In genomic region chr10:71106491-71107205, GRCm38 (mm10) we compare ENCODE assay signal across 18 mouse cellular contexts. TPM values are rescaled to one million over a fixed set of nuclear protein-coding genes. Genes with fewer than 3 reads are reported as not detected.
A peak's percentile ranks its signal among the peaks of the same experiment; 100 is the strongest.
DNase-seq lines count a peak whose midpoint lies in the region; ATAC-seq lines count a peak whose summit lies in the region.
"Had no signal": no experiment of that assay in that cellular context is flagged by ENCODE, and none has a peak within 500 bp of the region (broad histone marks: within the 10 kb centered on the region; RNA-seq: fewer than 3 reads in every experiment).

No protein-coding gene starts in this region.

- peak; percentile 53 for DNase-seq in kidney, postnatal 14 days
- peak; percentile 27 for DNase-seq in testis, postnatal 10 days (ENCODE audit: low spot score)
- DNase-seq in testis, postnatal 14 days (ENCODE audit: low spot score): no peak
- DNase-seq in R1 (ENCODE audit: low read depth, low spot score): peak; percentile 82
- DNase-seq in left cerebral cortex, adult 8-10 months (ENCODE audit: low spot score in 2 of 2): no peak
- DNase-seq: adrenal gland, adult 8-10 months; adrenal gland, postnatal 36 days; cerebellum, adult 2 months; cerebellum, postnatal 10 days; gastrocnemius, postnatal 10 days had no signal

- ATAC-seq in kidney, embryonic 14.5 days (ENCODE audit: low FRiP score, low TSS enrichment): no peak
- ATAC-seq: forebrain, embryonic 15.5 days; Patski had no signal

- H3K4me1 ChIP-seq in kidney, embryonic 14.5 days (ENCODE audit: control insufficient read depth, insufficient read depth, low read length): no peaks in the 10 kb centered on the region
- H3K4me1 ChIP-seq: forebrain, embryonic 10.5 days; forebrain, embryonic 15.5 days; hindbrain, embryonic 15.5 days had no signal

- no peaks in the 10 kb centered on the region for H3K36me3 ChIP-seq in kidney, embryonic 14.5 days (ENCODE audit: control insufficient read depth, insufficient read depth, low read length)
- H3K36me3 ChIP-seq: embryonic facial prominence, embryonic 15.5 days; forebrain, embryonic 10.5 days; forebrain, embryonic 15.5 days; hindbrain, embryonic 15.5 days had no signal

- 89% methylated on average over 9 of the region's 9 CpGs for WGBS in kidney, embryonic 14.5 days

- H3K9me3 ChIP-seq in kidney, embryonic 14.5 days (ENCODE audit: control insufficient read depth, low read length): no peaks in the 10 kb centered on the region
- H3K9me3 ChIP-seq: embryonic facial prominence, embryonic 15.5 days; forebrain, embryonic 15.5 days; hindbrain, embryonic 15.5 days had no signal

- H3K27me3 ChIP-seq in kidney, embryonic 14.5 days (ENCODE audit: control insufficient read depth, insufficient read depth, low read length): no peaks in the 10 kb centered on the region
- H3K27me3 ChIP-seq: embryonic facial prominence, embryonic 15.5 days; forebrain, embryonic 15.5 days; heart, embryonic 12.5 days; hindbrain, embryonic 15.5 days; Patski had no signal

- no peak overlapping the region for H3K4me2 ChIP-seq in kidney, embryonic 14.5 days (replicated peaks; ENCODE audit: low read depth, low read length)
- H3K4me2 ChIP-seq: embryonic facial prominence, embryonic 15.5 days; forebrain, embryonic 15.5 days; heart, embryonic 12.5 days; hindbrain, embryonic 15.5 days had no signal

- no peak overlapping the region for H3K27ac ChIP-seq in kidney, embryonic 14.5 days (ENCODE audit: low read depth, low read length)
- H3K27ac ChIP-seq: embryonic facial prominence, embryonic 15.5 days; forebrain, embryonic 10.5 days; forebrain, embryonic 15.5 days; hindbrain, embryonic 15.5 days had no signal

- no peak overlapping the region for H3K9ac ChIP-seq in kidney, embryonic 14.5 days (ENCODE audit: low read depth, low read length)
- H3K9ac ChIP-seq: embryonic facial prominence, embryonic 15.5 days; forebrain, embryonic 15.5 days; heart, embryonic 12.5 days; hindbrain, embryonic 15.5 days had no signal

- no peak overlapping the region for H3K4me3 ChIP-seq in kidney, embryonic 14.5 days (ENCODE audit: low read length)
- H3K4me3 ChIP-seq: embryonic facial prominence, embryonic 15.5 days; erythroblast, embryonic 14.5 days; forebrain, embryonic 10.5 days; forebrain, embryonic 15.5 days; heart, embryonic 12.5 days; hindbrain, embryonic 15.5 days had no signal

RNA-seq across cellular contexts. Expression of gene Bicc1, which starts 52.9 kb away (rescaled TPM):
- 27.7 and 40.7 TPM in 2 replicates for polyA plus RNA-seq in kidney, embryonic 14.5 days (2014; fragmentation: Nextera tagmentation; extraction: Ambion mirVana)
- 1 to 10 TPM; 5.4 to 7.1 (median 6.0) TPM for total RNA-seq in left cerebral cortex, adult 8-10 months (2022)
- polyA plus RNA-seq: erythroblast, embryonic 14.5 days had no signal

Comparison
In these comparisons a context has a peak if more than half of its experiments do, and no peak if none do; other contexts are left out.
1. DNase-seq: peak in kidney, postnatal 14 days (single experiment), testis, postnatal 10 days (single experiment) and R1 (single experiment); none in testis, postnatal 14 days (single experiment) and left cerebral cortex, adult 8-10 months (0 of 2).